Mouse (Mus musculus) liver, adult 2 months (tissue): Measurements from ENCODE around the gene Ndufb5.

ENCODE experiments used
- CTCF ChIP-seq: fragments of 200-500 bp; IDR thresholded peaks from 2 replicates; pipeline ENCODE4 v1.5.1; 2011; ENCODE audit warnings: low read depth, low read length, control low read depth
- POLR2A ChIP-seq: fragments of 200-500 bp; IDR thresholded peaks from 2 replicates; pipeline ENCODE4 v1.6.1; 2011; ENCODE audit warnings: low read length, control low read depth; ENCODE audit not compliant: insufficient read depth; ENCODE audit errors: extremely low read depth

DNA sequence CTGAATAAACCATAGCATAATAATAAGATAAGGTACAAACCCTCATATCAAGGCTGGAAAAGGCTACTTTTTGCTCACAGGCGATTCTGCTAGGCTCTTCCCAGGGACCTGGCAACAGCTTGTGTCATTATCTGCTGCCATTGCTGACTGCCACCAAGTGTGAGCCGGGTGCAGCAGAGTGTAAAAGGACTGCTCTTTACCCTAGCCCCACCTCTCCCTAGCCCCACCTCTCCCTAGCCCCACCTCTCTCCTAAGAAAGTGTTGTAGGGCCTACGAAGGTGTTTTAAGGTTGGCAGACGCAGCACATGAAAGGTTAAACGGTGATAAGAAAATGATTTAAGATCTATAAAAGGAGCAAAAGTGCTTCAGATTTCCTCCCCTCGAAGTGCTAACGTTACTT lies 27.1 kb downstream of the Ndufb5 start:
- TF ChIP-seq CTCF = no peak
- no peak for TF ChIP-seq POLR2A
